Mouse (Mus musculus): ENCODE results near the gene Aars2.

DNA sequence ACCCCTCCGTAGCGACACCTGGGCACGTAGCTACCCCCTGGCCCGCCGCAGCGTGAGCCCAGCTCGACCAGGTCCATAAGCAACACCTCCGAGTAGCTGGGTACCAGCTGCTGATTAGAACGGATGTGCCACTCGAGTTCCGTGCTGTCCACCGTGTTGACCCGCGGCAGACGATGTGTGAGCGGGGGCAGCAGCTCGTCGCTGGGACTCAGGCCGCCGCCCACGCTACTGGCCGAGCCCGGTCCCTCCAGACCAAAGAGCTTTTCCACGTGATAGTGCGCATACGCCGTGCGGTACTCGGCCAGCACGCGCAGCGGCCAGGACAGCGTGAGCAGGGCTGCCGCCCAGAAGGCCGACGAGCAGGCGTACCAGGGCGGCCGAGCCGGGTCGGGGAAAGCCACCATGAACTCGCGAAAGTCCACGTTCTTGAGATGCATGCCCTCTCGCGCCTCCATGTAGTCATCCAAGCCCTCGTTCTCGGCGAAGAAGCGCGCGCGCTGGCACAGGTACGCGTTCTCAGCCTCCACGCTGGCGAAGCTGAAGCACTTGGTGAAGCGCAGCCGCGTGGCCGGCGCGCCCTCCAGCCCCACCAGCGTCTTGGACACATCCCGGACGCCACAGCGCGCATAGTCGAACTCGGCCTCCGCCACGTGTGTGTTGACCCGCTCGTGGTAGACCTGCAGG is 38.8 kb downstream of the Aars2 start:
- TF ChIP-seq CTCF (IDR thresholded peaks at IDR 0.05; ENCODE audit: low read depth) = no peak
- no peak for TF ChIP-seq EP300 (optimal IDR thresholded peaks at IDR 0.05)
